Mouse (Mus musculus) kidney, postnatal 36 days (tissue): ENCODE results near the gene Dtx1.

ENCODE experiments used
- DNase-seq, 2 experiments: peaks; one replicate each; pipeline ENCODE4 v3.0.0; 2021 to 2022; ENCODE audit warnings: mixed read lengths in 2 of 2

Dtx1 gene

DNA sequence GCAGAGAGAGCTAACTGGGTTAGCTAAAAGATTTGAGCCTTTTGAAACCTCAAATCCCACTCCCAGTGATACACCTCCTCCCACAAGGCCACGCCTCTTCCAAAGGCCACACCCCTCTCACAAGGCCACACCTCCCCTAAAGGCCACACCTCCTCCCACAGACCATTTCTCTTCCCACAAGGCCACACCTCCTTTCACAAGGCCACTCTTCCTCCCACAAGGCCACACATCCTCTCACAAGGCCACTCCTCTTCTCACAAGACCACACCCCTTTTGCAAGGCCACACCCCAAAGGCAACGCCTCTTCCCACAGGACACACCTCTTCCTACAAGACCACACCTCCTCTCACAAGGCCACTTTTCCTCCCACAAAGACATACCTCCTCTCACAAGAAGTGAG, 34.2 kb downstream of the Dtx1 start:
- peak in 1 of 2 experiments; percentile 6 for DNase-seq

DNA sequence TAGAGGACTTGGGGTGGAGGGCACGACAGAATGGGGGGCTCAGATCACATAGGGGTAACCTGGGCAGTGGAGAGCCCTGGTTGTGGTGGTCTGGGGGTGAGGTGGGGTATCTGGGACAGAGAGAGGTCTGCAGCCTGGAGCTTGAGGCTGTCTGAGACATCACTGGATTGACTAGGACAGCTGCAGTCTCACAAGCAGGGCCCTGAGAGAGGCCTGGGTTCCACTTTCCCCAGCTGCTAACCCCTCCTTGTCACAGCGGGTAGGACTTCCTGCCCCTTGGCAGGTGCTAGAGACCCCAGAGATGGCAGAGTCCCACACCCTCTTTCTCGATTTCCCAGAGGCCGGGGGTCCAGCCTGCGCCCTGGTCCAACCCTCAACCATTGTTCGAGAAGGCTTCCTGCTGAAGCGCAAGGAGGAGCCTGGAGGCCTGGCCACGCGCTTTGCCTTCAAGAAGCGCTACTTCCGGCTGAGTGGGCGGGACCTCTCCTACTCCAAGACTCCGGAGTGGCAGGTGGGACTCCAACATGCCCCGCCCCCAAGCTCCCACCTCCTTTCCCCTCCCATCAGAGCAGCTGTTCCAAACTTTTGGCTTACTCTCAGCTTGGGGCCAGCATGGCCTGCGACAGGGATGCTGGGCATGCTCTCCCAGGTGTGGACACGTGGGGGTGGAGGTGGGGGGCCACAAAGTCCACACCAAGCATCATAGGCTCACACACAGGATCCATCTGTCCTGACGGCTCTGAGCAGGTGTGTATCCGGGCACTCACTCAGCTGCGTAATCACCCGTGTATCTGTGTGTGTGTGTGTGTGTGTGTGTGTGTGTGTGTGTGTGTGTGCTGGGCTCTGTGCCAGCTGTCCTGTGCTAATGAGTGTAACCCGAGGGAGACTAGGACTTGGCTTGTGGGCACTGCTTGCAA, 37.2 kb downstream of the Dtx1 start:
- peak in 1 of 2 experiments; percentile 18 for DNase-seq

DNA sequence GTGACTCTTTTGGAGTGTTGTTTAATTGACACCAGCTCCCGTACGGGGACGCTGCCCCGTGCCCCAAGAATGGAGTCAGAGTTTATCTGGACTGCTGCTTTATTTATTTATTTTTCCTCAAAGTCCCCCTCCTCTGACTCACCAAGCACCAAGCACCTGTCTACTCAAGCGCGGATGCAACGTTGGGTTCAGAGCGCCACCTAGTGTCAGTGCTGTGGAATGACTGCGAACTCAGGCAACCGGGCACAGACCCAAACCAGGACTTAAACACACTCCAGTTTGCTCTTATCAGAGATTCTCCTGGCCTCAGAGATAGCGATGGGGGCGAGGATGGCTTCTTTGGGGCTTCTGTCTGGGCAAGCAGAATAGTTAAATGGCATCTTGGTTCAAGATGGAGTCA, 38.1 kb downstream of the Dtx1 start:
- peak; percentile 46 to 78 for DNase-seq

DNA sequence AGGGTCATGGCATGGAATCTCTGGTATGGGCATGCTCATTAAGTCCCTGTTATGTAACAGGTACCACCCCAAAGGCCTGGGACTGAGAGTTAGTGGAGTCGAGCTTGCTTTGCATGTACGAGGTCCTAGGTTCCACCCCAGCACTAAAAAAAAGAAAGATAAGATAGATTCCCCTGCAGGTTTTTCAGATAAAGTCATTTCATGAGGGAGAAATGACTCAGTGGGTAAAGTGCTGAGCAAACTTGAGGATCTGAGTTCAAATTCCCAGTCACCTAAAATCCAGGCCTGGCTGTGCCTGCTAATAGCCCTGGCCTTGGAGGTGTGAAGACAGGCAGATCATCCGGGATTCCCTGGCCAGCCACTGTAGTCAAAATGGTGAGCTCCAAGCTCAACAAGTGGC, 39.9 kb downstream of the Dtx1 start:
- DNase-seq, result no peak

DNA sequence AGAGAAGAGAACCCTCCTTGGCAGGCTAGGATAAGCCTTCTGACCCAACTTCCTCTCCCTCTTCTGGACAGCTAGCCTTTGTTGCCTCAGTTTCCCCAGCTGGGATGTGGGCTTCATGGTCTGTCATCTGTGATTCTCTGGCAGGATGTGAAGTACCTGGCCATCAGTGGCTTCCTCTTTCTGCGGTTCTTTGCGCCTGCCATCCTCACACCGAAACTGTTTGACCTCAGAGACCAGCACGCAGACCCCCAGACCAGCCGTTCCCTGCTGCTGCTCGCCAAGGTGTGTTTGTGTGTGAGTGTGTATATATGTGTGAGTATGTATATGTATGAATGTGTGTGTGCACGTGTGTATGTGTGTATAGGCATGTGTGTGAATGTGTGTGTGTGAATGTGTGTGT, 41.6 kb downstream of the Dtx1 start:
- no peak for DNase-seq

DNA sequence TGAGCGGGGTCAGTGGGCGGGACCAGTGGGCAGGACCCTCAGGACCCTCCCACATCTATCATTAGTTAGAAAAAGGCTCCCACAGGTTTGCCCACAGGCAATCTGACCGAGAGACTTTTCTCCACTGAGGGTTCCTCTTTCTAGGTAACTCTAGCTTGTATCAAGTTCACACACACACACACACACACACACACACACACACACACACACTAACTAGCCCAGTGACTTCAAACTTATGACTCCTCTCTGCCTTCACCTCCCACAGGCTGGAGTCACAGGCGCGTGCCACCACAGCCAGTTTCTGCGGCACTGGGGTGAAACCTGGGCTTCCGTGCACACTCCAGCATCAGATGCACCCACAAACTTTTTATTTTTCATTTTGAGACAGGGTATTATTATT, 43.0 kb downstream of the Dtx1 start:
- no peak for DNase-seq

DNA sequence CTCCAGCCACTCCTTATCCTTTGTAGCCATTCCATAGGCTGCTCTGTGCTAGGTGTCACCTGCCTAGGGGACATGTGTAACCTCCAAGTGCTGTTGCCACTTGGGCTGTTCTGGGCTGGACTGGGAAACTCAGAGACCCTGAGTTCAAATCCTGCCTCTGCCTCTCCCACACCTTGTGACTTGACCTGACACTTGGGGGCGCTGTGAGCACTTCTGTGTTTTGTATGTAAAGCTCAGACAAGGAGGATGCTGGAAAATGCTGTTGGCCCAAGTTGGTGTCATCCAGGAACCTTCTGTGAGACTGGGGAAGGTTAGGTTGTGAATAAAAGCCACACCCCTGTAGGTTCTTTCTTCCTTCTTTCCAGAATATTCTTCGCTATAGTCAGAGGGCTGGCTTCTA, 46.8 kb downstream of the Dtx1 start:
- no peak for DNase-seq

DNA sequence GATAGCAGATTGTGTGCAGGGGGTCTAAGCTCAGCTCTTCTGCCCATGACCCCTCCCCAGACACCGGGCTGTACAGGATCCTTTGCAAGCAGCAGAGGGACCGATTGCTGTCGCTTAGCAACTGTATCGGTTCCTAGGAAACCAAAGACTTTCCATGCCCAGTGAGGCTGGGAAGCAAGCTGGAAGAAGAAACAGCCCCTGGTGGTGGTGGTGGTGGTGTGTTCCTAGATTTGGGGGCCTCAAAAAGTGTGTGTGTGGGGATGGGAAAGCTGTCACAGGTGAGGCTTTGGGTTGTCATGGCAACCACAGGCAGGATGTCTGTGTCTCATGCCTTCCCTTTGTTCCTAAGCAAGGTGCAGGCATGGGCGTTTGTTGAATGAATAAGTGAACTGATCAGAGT, 50.9 kb downstream of the Dtx1 start:
- DNase-seq, result no peak

DNA sequence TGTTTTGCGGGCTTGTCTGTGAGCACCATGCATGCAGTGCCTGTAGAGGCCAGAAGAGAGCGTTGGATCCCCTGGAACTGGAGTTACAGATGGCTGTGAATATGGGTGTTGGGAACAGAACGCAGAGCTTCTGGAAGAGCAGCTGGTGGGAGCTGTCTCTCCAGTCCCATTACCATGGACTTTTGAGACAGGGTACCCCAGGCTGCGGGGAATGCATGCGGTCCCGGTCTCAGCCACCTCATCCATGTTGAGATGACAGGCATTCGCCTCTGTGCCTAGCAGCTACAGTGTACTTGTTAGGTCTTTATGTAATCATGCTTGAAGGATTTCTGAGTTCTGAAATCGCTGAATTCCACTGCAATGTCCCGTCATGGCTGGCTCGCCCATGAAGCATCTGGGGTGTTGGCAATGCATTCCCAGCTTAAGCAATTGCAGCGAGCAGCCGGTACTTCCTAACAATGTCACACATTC, 55.4 kb downstream of the Dtx1 start:
- no peak for DNase-seq

DNA sequence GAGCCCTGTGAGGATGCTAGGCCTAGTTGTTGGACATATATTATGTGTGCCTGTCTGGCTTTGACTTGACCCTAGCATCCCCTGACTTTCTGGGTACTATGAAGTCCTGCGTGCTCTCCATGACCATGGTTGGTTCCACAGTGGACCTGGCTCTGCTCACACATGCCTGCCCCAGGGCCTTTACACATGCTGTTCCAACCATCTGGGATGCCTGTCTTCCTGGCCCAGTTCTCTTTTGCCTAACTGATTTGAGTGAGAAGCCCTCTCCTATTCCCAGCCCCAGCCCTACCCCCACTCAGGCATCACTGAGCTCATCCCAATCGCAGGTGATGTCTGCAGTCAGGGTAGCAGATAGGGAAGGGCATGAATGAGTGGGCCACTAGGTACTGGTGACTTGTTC, 57.9 kb downstream of the Dtx1 start:
- no peak for DNase-seq

DNA sequence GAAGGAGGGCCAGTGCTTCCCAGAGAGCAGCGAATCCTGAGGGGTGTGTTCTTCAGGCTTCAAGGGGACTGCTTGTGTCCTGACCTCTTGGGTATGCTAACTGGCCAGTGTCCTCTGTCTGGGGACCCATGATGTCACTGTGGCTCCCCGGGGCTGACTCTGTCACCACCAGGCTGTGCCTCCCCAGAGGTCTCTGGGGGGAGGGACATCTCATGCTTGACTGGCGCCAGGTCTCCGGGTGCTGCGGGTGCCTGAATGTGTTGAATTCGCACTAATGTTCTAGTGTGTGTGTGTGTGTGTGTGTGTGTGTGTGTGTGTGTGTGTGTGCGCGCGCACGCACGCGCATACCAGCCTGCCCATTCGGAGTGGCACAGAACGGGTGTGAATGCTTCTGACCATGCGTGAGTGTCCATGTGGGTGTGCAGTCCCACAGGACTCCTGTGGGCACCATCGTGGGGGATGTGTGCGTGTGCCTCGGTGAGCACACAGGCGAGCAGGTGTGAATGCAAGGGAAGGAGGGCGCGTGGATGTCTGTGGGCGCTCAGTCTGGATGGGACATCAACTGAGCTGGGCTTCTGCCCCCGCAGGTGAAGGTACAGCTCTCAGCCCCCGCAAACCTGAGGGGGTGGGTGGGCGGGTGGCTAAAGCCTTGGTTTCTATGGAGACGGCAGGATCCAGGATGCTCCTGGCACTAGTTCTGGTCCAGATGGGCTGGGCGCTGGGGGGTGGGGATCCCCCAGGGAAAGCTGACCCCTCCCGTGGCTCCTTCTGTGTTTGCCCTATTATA, 58.6 kb downstream of the Dtx1 start:
- DNase-seq, result no peak

DNA sequence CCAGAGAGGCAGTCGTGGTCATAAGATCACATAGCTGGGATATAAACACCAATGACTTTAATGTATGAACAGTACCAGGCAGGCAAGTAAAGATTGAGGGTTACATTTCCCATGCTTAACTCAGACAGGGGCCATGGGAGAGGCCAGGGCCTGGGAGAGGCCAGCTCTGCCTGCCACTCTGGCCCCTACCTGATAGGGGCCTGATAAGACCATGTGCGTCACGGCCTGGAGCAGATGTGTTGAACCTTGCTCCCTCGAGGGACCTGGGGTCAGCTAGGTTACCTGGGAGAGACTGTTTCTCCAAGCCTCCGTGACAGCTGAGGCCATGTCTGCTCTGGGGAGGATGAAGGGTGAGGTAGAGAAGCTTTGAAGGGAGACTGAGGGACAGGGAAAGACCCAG, 60.5 kb downstream of the Dtx1 start:
- no peak for DNase-seq

DNA sequence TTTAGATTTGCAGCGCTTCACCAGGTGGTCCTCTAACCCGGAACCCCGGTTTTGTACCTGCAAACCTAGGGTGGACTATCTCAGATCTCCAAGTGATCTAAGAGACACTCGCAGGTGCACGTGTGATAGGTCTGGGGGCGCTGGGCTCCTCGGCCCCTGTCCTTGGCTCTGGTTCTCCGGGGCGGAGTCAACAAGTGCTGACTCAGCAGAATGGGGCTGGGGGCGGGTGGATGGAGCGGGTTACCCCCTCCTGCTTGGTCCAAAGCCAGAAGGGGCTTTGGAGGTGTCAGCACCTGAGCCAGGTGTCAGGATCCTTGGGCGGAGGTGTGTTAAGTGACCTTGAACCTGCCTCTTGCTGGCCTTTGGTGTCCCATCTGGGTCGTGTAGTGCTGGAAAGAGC, 61.8 kb downstream of the Dtx1 start:
- no peak for DNase-seq

DNA sequence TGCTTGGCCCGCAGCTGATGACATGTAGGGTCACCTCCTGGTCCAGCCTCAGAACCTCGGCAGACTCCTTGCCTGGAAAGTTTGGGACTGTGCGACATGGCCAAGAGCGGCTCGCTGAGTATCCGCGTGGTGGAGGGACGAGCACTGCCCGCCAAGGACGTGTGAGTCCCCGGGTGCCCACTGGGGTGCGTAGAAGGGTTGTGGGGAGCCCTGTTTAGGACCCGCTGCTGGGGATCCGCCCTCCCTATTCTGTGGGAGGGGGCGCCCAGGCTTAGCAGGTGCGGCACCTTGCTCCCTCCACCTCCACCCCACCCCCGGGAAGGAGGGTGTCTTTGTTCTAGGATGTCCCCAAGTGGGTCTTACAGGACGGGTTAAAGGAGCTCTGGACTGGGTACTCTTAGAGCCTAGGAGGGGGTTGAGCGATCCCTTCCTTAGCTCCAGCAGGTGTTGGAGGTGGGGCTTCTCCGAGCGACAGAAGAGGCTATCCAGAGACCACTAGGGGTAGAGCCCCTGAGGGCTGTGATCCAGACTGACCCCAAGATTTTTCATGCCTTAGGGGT, 62.3 kb downstream of the Dtx1 start:
- DNase-seq, result no peak

DNA sequence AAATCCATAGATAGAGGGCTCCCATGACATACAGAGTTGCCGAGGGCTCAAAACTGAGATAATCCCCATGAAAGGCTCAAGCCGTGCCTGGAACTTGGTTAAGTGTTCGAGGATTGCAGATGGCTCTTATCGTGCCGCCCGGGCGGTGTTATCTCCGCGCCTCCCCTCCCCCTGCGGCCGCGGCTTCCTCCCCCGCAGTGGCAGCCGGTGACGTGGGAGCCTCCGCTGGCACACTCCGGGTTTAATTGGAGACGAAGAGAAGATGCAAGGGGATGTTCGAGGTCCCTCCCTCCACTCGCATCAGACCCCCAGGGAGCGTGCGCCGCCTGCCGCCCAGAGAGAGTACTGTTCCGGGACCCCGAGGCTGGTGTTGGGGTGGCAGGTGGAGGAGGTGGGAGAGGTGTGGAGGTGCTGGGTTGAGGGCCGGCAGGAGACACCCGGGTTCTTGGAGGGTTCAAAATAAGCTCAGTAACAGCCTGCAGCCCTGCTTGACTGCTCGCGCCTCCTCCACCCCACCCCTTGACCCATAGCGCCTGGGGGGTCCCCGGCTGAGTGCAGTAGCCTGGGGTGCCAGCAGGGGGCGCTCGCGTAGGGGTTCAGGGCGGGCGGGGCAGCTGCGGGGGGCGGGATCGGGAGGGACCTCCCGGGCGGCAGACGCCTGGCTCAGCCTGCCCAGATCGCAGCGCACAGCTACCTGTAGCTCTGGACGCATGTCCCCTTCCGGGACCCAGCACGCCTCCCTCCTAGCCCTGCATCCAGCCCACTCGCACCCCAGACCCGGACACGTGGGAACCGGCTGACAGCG, 63.0 kb downstream of the Dtx1 start, which contains the start of gene Rasal1:
TSS of gene Rasal1 (plus strand) at position 244 of the 805 bp plus-strand sequence.
- peak; percentile 13 to 61 for DNase-seq

DNA sequence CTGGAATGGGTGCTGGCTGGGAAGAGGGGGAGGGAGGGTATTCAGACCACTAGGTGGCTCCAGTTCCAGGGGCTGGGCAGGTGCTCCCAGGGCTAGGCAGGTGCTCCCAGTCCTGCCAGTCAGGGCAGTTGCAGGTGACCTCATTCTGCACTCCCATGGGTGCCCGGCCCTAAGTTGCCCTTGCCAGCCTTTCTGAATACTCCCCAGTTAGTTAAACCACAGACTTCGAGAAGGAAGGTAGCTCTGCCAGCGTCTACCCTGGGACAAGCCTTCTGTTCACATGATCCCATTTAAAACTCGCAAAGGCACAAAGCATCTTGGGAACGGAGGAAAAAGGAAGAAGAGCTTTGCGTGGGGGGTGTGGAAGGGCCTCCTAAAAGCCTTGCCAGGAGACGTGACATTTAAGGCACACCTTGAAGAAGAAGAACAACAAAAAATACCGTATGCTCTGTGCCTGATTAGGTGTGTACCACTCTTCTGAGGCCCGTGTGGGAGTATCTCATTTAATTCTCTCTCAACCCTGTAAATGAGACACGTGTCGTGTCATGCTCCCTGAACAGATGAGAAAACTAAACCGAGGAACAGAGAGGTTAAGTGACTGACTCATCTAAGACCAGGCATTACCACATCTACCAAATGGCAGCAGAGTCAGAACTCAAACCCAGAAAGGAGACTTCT, 63.8 kb downstream of the Dtx1 start:
- peak; percentile 21 to 26 for DNase-seq

DNA sequence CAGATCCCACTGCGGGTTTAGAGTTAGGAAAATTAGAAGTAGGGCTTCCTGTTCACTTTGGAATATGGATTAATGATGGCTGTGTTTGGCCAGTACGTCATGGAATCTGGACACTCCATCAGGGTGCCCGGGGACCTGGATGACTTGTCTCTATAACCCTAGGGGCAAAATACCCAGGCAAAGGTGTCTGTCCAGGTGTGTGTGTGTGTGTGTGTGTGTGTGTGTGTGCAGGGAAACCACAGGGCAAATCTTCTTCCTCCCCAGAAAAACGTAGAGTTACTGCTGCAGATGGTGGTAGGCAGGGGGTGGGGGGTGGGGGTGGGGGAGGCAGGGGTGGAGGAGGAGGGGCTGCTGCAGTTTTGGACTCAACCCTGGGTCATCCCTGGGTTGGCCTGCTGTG, 64.4 kb downstream of the Dtx1 start:
- no peak for DNase-seq

DNA sequence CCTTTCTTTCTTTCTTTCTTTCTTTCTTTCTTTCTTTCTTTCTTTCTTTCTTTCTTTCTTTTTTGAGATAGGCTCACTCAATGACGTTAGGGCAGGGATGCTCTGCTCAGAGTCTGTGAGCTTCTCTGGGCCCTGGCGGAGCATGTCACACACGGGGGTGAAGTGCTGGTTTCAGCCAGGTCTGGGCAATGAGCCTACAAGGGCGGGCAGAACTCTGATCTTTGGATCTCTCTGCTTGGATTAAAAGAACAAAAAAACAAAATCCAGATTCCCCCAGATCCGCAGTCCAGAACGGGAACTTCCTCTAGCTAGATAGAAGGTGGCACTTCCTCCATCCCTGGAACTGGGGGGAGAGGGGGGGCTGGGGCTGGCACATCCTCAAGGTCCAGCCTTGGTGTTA, 65.9 kb downstream of the Dtx1 start:
- peak; percentile 82 for DNase-seq

DNA sequence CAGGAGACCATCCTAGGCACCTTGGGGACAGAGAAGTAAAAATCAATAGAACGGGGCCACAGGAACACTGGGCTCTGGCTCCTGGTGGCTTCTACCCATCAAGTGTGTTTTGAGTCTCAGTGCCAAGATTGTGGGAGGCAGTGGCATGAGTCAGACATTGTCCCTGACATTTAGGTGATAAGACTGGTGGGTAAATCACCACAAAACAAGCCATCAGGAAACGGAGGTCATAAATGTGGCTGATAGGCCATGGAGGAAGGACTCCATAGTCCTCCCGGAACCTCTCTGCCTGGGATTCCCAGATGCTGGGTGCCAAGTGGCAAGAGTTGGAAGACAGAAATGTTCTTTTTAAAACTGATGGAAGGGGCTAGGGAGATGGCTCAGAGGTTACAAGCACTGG, 67.5 kb downstream of the Dtx1 start:
- DNase-seq, result no peak

DNA sequence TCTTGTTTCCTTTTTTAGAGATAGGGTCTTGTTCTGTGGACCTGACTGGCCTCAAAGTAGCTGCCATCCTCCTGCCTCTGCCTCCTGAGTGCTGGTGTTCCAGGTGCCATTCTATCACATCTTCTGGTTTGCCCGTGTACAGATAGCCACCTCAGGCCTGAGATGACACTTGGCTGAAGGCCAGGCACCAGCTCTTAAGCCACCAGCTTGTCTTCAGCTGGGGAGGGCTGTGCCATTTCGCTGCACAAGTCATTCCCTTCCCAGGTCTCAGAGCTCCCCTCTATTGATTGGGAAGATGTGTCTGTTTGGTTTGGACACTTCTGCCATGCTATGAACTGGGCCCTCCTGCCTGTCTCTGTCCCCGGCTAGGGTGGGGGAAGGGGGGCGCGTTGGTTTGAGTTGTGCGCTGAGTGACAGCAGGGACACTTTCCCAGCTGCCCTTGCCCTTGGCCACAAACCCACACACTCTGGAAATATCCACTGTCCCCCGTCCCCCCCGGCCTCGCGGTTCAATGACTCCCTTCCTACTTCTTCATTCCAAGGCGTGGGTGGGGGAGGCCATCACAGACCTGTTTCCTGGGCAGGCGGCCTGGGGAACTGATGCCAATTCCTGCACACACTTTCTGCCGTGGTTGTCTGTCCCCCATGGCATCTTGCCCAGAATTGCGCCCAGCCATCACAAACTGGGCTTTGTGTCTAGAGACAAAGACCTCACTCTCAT, 68.2 kb downstream of the Dtx1 start:
- DNase-seq, result peak; percentile 42 to 65

DNA sequence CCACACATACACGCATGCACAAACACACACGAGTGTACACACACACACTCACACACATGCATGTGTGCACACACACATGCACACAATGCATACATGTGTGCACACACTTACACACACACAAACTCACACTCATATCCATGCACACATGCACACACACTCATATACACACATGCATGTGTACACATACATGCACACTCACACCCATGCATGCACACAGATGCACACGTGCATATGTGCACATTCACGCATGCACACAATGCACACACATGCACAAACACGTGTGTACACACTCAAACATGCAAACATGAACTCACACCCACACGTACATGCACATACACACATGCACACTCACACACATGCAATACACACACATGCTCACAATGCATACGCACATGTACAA, 71.6 kb downstream of the Dtx1 start:
- no peak for DNase-seq
